Mouse (Mus musculus): Measurements from ENCODE around the gene Nfia.

Gene Nfia

GRCm38 (mm10) chr4:97772641-97773040 is at the start of gene Nfia:
Gene Nfia (plus strand): TSS chr4:97772734.
- no peak for DNase-seq (ENCODE audit: low spot score in 2 of 2)

GRCm38 (mm10) chr4:97723374-97723773 is 49.2 kb upstream of the Nfia start:
- no peak for DNase-seq (ENCODE audit: low spot score in 2 of 2)

GRCm38 (mm10) chr4:97728520-97728919 is 44.0 kb upstream of the Nfia start:
- DNase-seq (ENCODE audit: low spot score in 2 of 2) = no peak

GRCm38 (mm10) chr4:97729999-97730398 is 42.5 kb upstream of the Nfia start:
- no peak for DNase-seq (ENCODE audit: low spot score in 2 of 2)

- no peak for DNase-seq (ENCODE audit: low spot score in 2 of 2)
Observed at GRCm38 (mm10) chr4:97730416-97730815, 42.1 kb upstream of the Nfia start.

GRCm38 (mm10) chr4:97733392-97733791 is 39.1 kb upstream of the Nfia start:
- DNase-seq (ENCODE audit: low spot score in 2 of 2) = no peak

- no peak for DNase-seq (ENCODE audit: low spot score in 2 of 2)
Observed at GRCm38 (mm10) chr4:97743932-97744331, 28.6 kb upstream of the Nfia start.

GRCm38 (mm10) chr4:97745296-97746105 is 27.0 kb upstream of the Nfia start:
- peak; percentile 65 to 83 for DNase-seq (ENCODE audit: low spot score in 2 of 2)

GRCm38 (mm10) chr4:97746106-97746900 is 26.2 kb upstream of the Nfia start:
- DNase-seq (ENCODE audit: low spot score in 2 of 2) = no peak

GRCm38 (mm10) chr4:97750401-97750800 is 22.1 kb upstream of the Nfia start:
- no peak for DNase-seq (ENCODE audit: low spot score in 2 of 2)

GRCm38 (mm10) chr4:97751030-97751482 is 21.5 kb upstream of the Nfia start:
- DNase-seq (ENCODE audit: low spot score in 2 of 2) = peak; percentile 89 to 95

- DNase-seq (ENCODE audit: low spot score in 2 of 2) = peak; percentile 60 to 81
Observed at GRCm38 (mm10) chr4:97751483-97752251, 20.9 kb upstream of the Nfia start.

- DNase-seq (ENCODE audit: low spot score in 2 of 2) = no peak
Observed at GRCm38 (mm10) chr4:97752276-97753010, 20.1 kb upstream of the Nfia start.

GRCm38 (mm10) chr4:97753521-97753920 is 19.0 kb upstream of the Nfia start:
- DNase-seq (ENCODE audit: low spot score in 2 of 2) = no peak

- DNase-seq (ENCODE audit: low spot score in 2 of 2) = peak in 1 of 2 experiments; percentile 60
Observed at GRCm38 (mm10) chr4:97754241-97754640, 18.3 kb upstream of the Nfia start.

- DNase-seq (ENCODE audit: low spot score in 2 of 2) = peak in 1 of 2 experiments; percentile 71
Observed at GRCm38 (mm10) chr4:97757207-97757977, 15.1 kb upstream of the Nfia start.

GRCm38 (mm10) chr4:97757978-97758461 is 14.5 kb upstream of the Nfia start:
- DNase-seq (ENCODE audit: low spot score in 2 of 2) = no peak

- no peak for DNase-seq (ENCODE audit: low spot score in 2 of 2)
Observed at GRCm38 (mm10) chr4:97758661-97759060, 13.9 kb upstream of the Nfia start.

GRCm38 (mm10) chr4:97764616-97765015 is 7.9 kb upstream of the Nfia start:
- DNase-seq (ENCODE audit: low spot score in 2 of 2) = no peak

GRCm38 (mm10) chr4:97765341-97766020 is 7.1 kb upstream of the Nfia start:
- DNase-seq (ENCODE audit: low spot score in 2 of 2) = no peak

Data from spleen, postnatal 4 days (tissue).